Comparison of ENCODE assay signal across 8 mouse cellular contexts in genomic region chr16:91441366-91441765, GRCm38 (mm10). TPM values are rescaled to one million over a fixed set of nuclear protein-coding genes. Genes with fewer than 3 reads are reported as not detected.
DNase-seq lines count a peak whose midpoint lies in the region; ATAC-seq and TF ChIP-seq lines count a peak whose summit lies in the region.
"Had no signal": no experiment of that assay in that cellular context is flagged by ENCODE, and none has a peak within 500 bp of the region (broad histone marks: within the 10 kb centered on the region; RNA-seq: fewer than 3 reads in every experiment).

No protein-coding gene starts in this region.

- peaks cover 9% of the 10 kb centered on the region for H3K9me3 ChIP-seq in G1E (replicated peaks)
- H3K9me3 ChIP-seq in kidney, embryonic 15.5 days (replicated peaks): no peaks in the 10 kb centered on the region

- 54% methylated on average over 7 of the region's 7 CpGs for WGBS in kidney, embryonic 15.5 days

- peaks cover 80% of the 10 kb centered on the region for H3K4me1 ChIP-seq in G1E (ENCODE audit: insufficient read depth, low read depth, low read length)
- H3K4me1 ChIP-seq in kidney, embryonic 15.5 days: peaks cover 5% of the 10 kb centered on the region; the same call in 1 of the 2 replicates

- H3K4me3 ChIP-seq in G1E (ENCODE audit: low read depth, low read length): peak overlapping the region; percentile 61; the same call in 1 of the 2 replicates
- no peak overlapping the region for H3K4me3 ChIP-seq in kidney, embryonic 15.5 days (replicated peaks)

- H3K27me3 ChIP-seq in G1E (ENCODE audit: insufficient read depth, low read length): no peaks in the 10 kb centered on the region
- H3K27me3 ChIP-seq in kidney, embryonic 15.5 days: no peaks in the 10 kb centered on the region

- peaks cover 10% of the 10 kb centered on the region for H3K36me3 ChIP-seq in G1E (replicated peaks)
- no peaks in the 10 kb centered on the region for H3K36me3 ChIP-seq in kidney, embryonic 15.5 days

- no peak for TF ChIP-seq CTCF in G1E (IDR thresholded peaks at IDR 0.05; ENCODE audit: low read depth, low read length)

- DNase-seq in G1E (ENCODE audit: low spot score): peak; percentile 66
- DNase-seq in adrenal gland, adult 18-20 months (ENCODE audit: low spot score in 2 of 2): peak; percentile 24 to 55
- DNase-seq in lung, postnatal 4 days: peak; percentile 63 to 86
- no peak for DNase-seq in cerebellum, adult 11-12 months
- no peak for DNase-seq in right cerebral cortex, postnatal 36 days (ENCODE audit: low spot score in 2 of 2)

- ATAC-seq in G1E (ENCODE audit: extremely low read depth, insufficient number of reproducible peaks, low FRiP score, poor library complexity, severe bottlenecking): peak; percentile 77
- peak; percentile 36; the same call in 1 of the 2 replicates for ATAC-seq in granulocyte monocyte progenitor cell, adult 5-6 weeks (replicated peaks; ENCODE audit: poor library complexity, severe bottlenecking)
- peak; percentile 93 for ATAC-seq in kidney, embryonic 15.5 days (replicated peaks; ENCODE audit: low FRiP score)

- H3K27ac ChIP-seq in kidney, embryonic 15.5 days: 0 out of 2 replicates have a peak overlapping the region, but pooled peaks have one; percentile 4

- no peak overlapping the region for H3K4me2 ChIP-seq in kidney, embryonic 15.5 days

- H3K9ac ChIP-seq in kidney, embryonic 15.5 days: no peak overlapping the region

RNA-seq across cellular contexts. Expression of gene Il10rb, which starts 35.4 kb away (rescaled TPM):
- 137 and 144 TPM in 2 replicates for total RNA-seq in G1E (2014; fragmentation: Nextera tagmentation)
- total RNA-seq in G1E (2017): 87.8 and 101 TPM in 2 replicates
- 16.7 and 18.3 TPM in 2 replicates for polyA plus RNA-seq in G1E (2012)
- total RNA-seq in adrenal gland, adult 18-20 months (2021): 100 to 1,000 TPM; 176 to 268 TPM
- 36.6 and 48.8 TPM in 2 replicates for total RNA-seq in granulocyte monocyte progenitor cell, adult 5-6 weeks (2014; fragmentation: Nextera tagmentation)
- 41.3 and 45.8 TPM in 2 replicates for total RNA-seq in granulocyte monocyte progenitor cell, adult 5-6 weeks (2017)
- 29.9 and 31.0 TPM in 2 replicates for polyA plus RNA-seq in kidney, embryonic 15.5 days (2015; fragmentation: Nextera tagmentation; extraction: Ambion mirVana)

RNA-seq across cellular contexts. Expression of gene Ifnar1, which starts 43.7 kb away (rescaled TPM):
- total RNA-seq in G1E (2014; fragmentation: Nextera tagmentation) (73.0 and 103 TPM in 2 replicates), G1E (2017) (65.5 and 72.3 TPM in 2 replicates)
- polyA plus RNA-seq in G1E (2012): 15.1 and 16.2 TPM in 2 replicates
- 10 to 100 TPM; 53.5 to 55.4 TPM for total RNA-seq in adrenal gland, adult 18-20 months (2021)
- total RNA-seq in granulocyte monocyte progenitor cell, adult 5-6 weeks (2014; fragmentation: Nextera tagmentation): 32.3 and 42.5 TPM in 2 replicates
- total RNA-seq in granulocyte monocyte progenitor cell, adult 5-6 weeks (2017): 33.3 and 35.6 TPM in 2 replicates
- 58.5 and 62.2 TPM in 2 replicates for polyA plus RNA-seq in kidney, embryonic 15.5 days (2015; fragmentation: Nextera tagmentation; extraction: Ambion mirVana)

RNA-seq across cellular contexts. Expression of gene Gm21970, which starts 49.8 kb away (rescaled TPM):
- total RNA-seq in G1E (2014; fragmentation: Nextera tagmentation) (8.9 and 18.1 TPM in 2 replicates), G1E (2017) (not detected in 2 replicates)
- polyA plus RNA-seq in G1E (2012): not detected in 2 replicates
- not detected for total RNA-seq in adrenal gland, adult 18-20 months (2021)
- total RNA-seq in granulocyte monocyte progenitor cell, adult 5-6 weeks (2014; fragmentation: Nextera tagmentation): not detected in 2 replicates
- total RNA-seq in granulocyte monocyte progenitor cell, adult 5-6 weeks (2017): not detected in 2 replicates
- not detected in 2 replicates for polyA plus RNA-seq in kidney, embryonic 15.5 days (2015; fragmentation: Nextera tagmentation; extraction: Ambion mirVana)
- polyA plus RNA-seq: embryonic facial prominence, embryonic 11.5 days had no signal

Comparison
In these comparisons a context has a peak if more than half of its experiments do, and no peak if none do; other contexts are left out.
1. ATAC-seq: peak in every context shown above with its lines; median percentile 93 in kidney, embryonic 15.5 days; 77 in G1E; 36 in granulocyte monocyte progenitor cell, adult 5-6 weeks.
2. DNase-seq: peak in G1E (single experiment), adrenal gland, adult 18-20 months (2 of 2) and lung, postnatal 4 days (2 of 2); none in cerebellum, adult 11-12 months (single experiment) and right cerebral cortex, postnatal 36 days (0 of 2).